Mouse (Mus musculus) embryonic facial prominence, embryonic 13.5 days (tissue): ENCODE measurements around the gene Tmem237. TPM values are rescaled to one million over a fixed set of nuclear protein-coding genes. Genes with fewer than 3 reads are reported as not detected.

ENCODE experiments used
- ATAC-seq: fragments of 200-750 bp; cut with Nextera tagmentation; 2 replicates; pipeline ENCODE4 v1.8.0; 2017; ENCODE audit warnings: low read depth; ENCODE audit not compliant: insufficient number of reproducible peaks, insufficient read depth, low FRiP score, low TSS enrichment
- H3K27ac ChIP-seq: fragments of 300-500 bp; sonication (generic); 2 replicates; pipeline ENCODE4 v1.5.1; 2015; ENCODE audit warnings: moderate library complexity, mild to moderate bottlenecking, inconsistent platforms
- H3K27me3 ChIP-seq: fragments of 300-500 bp; sonication (generic); 2 replicates; pipeline ENCODE4 v1.6.1; 2015; ENCODE audit warnings: mild to moderate bottlenecking, inconsistent platforms
- H3K36me3 ChIP-seq: fragments of 300-500 bp; sonication (generic); 2 replicates; pipeline ENCODE4 v1.6.1; 2015; ENCODE audit warnings: mild to moderate bottlenecking, inconsistent platforms
- H3K4me1 ChIP-seq: fragments of 300-500 bp; sonication (generic); 2 replicates; pipeline ENCODE4 v1.6.1; 2015; ENCODE audit warnings: inconsistent platforms
- H3K4me2 ChIP-seq: fragments of 300-500 bp; sonication (generic); 2 replicates; pipeline ENCODE4 v1.6.1; 2015; ENCODE audit warnings: moderate library complexity, mild to moderate bottlenecking, inconsistent platforms
- H3K4me3 ChIP-seq: fragments of 300-500 bp; sonication (generic); 2 replicates; pipeline ENCODE4 v1.5.1; 2015; ENCODE audit warnings: mild to moderate bottlenecking, inconsistent platforms
- H3K9ac ChIP-seq: fragments of 300-500 bp; sonication (generic); 2 replicates; pipeline ENCODE4 v1.6.1; 2015; ENCODE audit warnings: mild to moderate bottlenecking, inconsistent platforms
- H3K9me3 ChIP-seq: fragments of 300-500 bp; sonication (generic); 2 replicates; pipeline ENCODE4 v1.6.1; 2016; ENCODE audit warnings: inconsistent platforms
- WGBS: fragments of 180-500 bp; shearing (Covaris S2); methylation state at CpG from one replicate; pipeline ENCODE4 v1.1.7; 2015; ENCODE audit warnings: mixed read lengths; 5-methylcytosine and 5-hydroxymethylcytosine counted together
- polyA plus RNA-seq: library from polyadenylated mRNA; unstranded; fragments of >200 nt; fragmentation: Nextera tagmentation; extraction: Ambion mirVana; gene quantifications from 2 replicates; pipeline ENCODE4 v1.2.1, GENCODE M21; 2015

The Tmem237 gene
- polyA plus RNA-seq, 1 experiment from 2014 or later = 36.7 TPM

DNA sequence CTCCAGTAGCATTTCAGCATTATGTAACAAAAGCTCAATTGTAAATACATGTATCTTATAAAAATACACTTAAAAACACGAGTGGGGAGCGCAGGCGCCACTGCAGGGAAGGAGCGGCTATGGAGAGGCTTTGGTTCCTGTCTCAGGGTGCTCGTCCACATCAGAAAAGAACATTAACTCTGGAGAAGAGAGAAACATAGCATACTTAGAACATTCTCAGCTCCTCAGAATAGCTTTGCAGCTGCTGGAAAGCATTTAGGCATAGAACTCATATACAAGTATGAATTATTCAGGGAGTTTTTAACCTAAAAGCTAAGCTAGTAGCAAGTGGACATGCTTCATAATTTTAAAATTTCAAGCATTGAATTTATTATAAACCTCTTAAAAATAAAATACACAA, 19.2 kb downstream of the Tmem237 start:
- Histone ChIP-seq H3K9ac (no peak overlapping the region), H3K4me1 (no peaks in the 10 kb centered on the region), H3K36me3 (peaks cover 26% of the 10 kb centered on the region), H3K27ac (no peak overlapping the region), H3K27me3 (no peaks in the 10 kb centered on the region), H3K4me2 (no peak overlapping the region), H3K4me3 (no peak overlapping the region), H3K9me3 (no peaks in the 10 kb centered on the region)
- WGBS = 86% methylated on average over 5 of the region's 5 CpGs
- no peak for ATAC-seq

DNA sequence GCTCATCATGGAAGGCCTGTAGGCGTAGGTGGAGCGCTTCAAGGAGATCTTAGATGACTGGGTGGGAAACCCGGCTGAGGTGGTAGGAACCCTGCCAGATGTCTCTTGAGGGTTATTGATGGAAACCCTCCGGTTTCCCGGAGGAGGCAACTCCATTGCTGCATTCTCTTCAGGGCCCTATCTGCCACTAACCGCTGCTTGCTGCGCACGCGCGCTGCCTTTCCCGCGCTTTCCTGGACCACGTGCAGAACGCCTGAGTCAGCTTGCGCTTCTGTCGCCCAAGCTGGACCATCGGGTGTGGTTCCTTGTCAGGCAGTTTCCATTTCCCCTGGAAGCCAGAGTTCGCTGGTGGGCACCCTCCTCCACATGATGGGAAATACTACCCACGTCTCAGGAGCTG, 25.5 kb downstream of the Tmem237 start, which contains the start of gene C2cd6:
Gene C2cd6 (minus strand): TSS at position 196 of the 400 bp plus-strand sequence.
- H3K36me3 ChIP-seq = no peaks in the 10 kb centered on the region
- no peaks in the 10 kb centered on the region for H3K9me3 ChIP-seq
- no peak within 1 kb of the TSS for H3K9ac ChIP-seq
- no peaks in the 10 kb centered on the region for H3K4me1 ChIP-seq
- H3K4me2 ChIP-seq = no peak within 1 kb of the TSS
- no peak within 1 kb of the TSS for H3K4me3 ChIP-seq
- no peak for ATAC-seq
- H3K27me3 ChIP-seq = no peaks in the 10 kb centered on the region
- H3K27ac ChIP-seq = no peak within 1 kb of the TSS
- 92% methylated on average over 19 of the region's 19 CpGs for WGBS

DNA sequence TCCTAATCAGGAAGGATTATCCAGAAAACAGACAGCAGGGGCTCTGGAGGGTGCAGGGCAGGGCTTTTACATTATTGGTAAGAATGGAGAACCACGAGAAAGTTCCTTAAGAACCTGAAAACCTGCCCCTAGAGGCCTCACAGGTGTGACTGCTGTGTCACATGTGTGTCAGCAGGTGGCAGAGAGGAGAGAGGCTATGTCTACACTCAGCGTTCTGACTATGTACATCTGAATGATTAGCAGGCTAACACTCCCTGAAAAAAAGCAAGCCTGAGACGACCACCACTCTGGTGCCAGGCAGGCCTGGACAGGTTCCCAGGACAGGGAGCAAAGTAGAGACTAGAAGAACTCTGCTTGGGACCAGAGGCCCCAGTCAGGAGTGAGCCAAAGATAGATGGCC, 49.3 kb downstream of the Tmem237 start:
- Histone ChIP-seq H3K27ac (no peak overlapping the region), H3K4me1 (no peaks in the 10 kb centered on the region), H3K4me3 (no peak overlapping the region), H3K9me3 (no peaks in the 10 kb centered on the region), H3K27me3 (0 out of 2 replicates have a peak, but pooled peaks cover 4% of the 10 kb centered on the region), H3K4me2 (no peak overlapping the region), H3K36me3 (no peaks in the 10 kb centered on the region), H3K9ac (no peak overlapping the region)
- 28% methylated on average over 3 of the region's 3 CpGs for WGBS
- ATAC-seq = no peak

DNA sequence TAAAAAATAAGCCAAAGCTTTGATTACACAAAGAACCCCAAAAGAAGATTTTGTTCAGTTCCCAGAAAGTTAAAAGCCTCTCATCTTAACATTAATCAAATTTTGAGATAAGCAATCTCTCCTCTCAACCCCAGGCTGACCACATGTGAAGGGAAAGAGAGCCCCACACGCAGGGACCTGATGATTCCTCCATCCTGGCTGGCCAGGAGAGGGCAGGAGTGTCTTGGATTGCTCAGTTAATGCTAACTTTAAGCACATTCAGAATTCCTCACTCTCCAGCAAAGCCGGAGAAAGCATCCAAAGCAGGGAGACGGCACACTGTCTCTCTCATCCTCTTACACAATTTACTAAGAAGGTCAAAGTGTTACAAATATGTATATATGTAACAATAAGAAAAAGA, 52.2 kb downstream of the Tmem237 start:
- WGBS = 16% methylated on average over 3 of the region's 3 CpGs
- H3K27me3 ChIP-seq = 0 out of 2 replicates have a peak, but pooled peaks cover 4% of the 10 kb centered on the region
- H3K4me3 ChIP-seq = no peak overlapping the region
- H3K4me2 ChIP-seq = no peak overlapping the region
- H3K9me3 ChIP-seq = no peaks in the 10 kb centered on the region
- no peaks in the 10 kb centered on the region for H3K36me3 ChIP-seq
- H3K27ac ChIP-seq = no peak overlapping the region
- H3K4me1 ChIP-seq = no peaks in the 10 kb centered on the region
- ATAC-seq = no peak
- no peak overlapping the region for H3K9ac ChIP-seq

DNA sequence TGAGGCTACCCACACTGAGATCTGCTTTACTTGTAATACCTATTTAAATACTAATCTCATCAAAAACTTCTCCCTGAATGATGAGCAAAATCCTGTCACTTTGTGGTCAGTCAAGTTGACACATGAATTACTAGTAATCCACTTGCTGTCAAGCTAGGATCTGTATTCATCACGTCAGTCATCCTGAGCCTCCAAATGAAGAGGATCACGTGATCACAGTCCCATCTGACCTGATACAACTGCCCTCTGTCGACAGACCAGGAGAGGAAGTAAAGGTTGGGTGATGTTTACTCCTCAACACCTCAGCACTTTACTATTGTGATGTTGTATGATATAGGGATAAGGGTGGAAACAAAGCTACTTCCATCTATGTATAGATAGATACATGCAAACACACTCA, 56.5 kb downstream of the Tmem237 start:
- ATAC-seq = no peak
- Histone ChIP-seq H3K4me2 (no peak overlapping the region), H3K9me3 (no peaks in the 10 kb centered on the region), H3K4me3 (no peak overlapping the region), H3K36me3 (no peaks in the 10 kb centered on the region), H3K9ac (no peak overlapping the region), H3K27ac (no peak overlapping the region), H3K27me3 (no peaks in the 10 kb centered on the region), H3K4me1 (no peaks in the 10 kb centered on the region)
- WGBS = 45% methylated on average over 3 of the region's 3 CpGs

DNA sequence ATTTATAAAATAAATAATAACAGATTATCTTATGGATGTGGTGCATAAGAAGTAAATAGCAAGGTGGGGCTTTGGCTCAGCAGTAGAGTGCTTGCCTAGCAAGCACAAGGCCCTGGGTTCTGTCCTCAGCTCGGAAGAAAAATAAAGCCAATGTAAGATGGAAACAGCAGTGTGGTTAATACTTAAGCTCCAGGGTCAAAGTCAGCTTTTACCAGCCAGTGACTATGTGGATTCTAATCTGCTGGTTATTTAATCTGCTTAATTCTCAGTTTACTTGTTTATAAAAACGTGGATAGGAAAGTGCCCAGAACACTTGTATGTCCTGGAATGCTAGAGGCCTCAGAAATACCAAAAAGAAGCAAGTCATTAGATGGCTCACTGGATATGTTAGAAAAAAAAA, 63.3 kb downstream of the Tmem237 start:
- 63% methylated on average over 2 of the region's 2 CpGs for WGBS
- ATAC-seq = no peak
- Histone ChIP-seq H3K9ac (no peak overlapping the region), H3K27me3 (no peaks in the 10 kb centered on the region), H3K27ac (no peak overlapping the region), H3K9me3 (no peaks in the 10 kb centered on the region), H3K4me1 (no peaks in the 10 kb centered on the region), H3K36me3 (no peaks in the 10 kb centered on the region), H3K4me3 (no peak overlapping the region), H3K4me2 (no peak overlapping the region)

DNA sequence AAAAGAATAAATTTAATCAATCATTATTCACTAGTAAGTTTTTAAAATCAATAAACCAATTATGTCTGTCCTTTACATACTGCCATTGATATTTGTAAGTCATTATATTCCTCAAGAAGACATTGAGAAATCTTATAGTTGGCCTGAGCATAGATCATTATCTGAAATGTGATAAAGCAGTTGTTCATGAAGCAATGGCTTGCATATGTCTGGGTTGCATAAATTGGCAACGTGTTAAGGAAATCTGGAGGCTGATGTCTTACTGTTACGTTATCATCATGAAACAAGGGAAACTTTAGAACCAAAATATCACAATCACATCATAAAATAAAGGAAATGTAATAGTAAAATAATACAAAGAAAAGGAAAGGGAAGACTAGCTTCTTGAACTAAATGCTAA, 68.9 kb downstream of the Tmem237 start:
- no peak overlapping the region for H3K9ac ChIP-seq
- WGBS = 62% methylated on average over 2 of the region's 2 CpGs
- H3K9me3 ChIP-seq = no peaks in the 10 kb centered on the region
- no peaks in the 10 kb centered on the region for H3K36me3 ChIP-seq
- no peak overlapping the region for H3K4me2 ChIP-seq
- H3K27me3 ChIP-seq = no peaks in the 10 kb centered on the region
- no peaks in the 10 kb centered on the region for H3K4me1 ChIP-seq
- ATAC-seq = no peak
- H3K27ac ChIP-seq = no peak overlapping the region
- H3K4me3 ChIP-seq = no peak overlapping the region

Other genes starting within 250 kb of the Tmem237 start
- gene Trak2, start 147.0 kb downstream of the Tmem237 start, polyA plus RNA-seq = 11.3 and 12.2 TPM in 2 replicates
- 29.8 and 30.7 TPM in 2 replicates for gene Stradb, start 146.9 kb downstream of the Tmem237 start, polyA plus RNA-seq
- not detected in 2 replicates for gene C2cd6, start 25.5 kb downstream of the Tmem237 start, polyA plus RNA-seq
- 0.38 and 0.48 TPM in 2 replicates for gene Mpp4, start 43.0 kb upstream of the Tmem237 start, polyA plus RNA-seq
- 9.4 and 9.7 TPM in 2 replicates for gene Als2, start 116.8 kb upstream of the Tmem237 start, polyA plus RNA-seq
- gene Cdk15, start 136.5 kb upstream of the Tmem237 start, polyA plus RNA-seq = 0.67 and 1.1 TPM in 2 replicates